Comparison of ENCODE assay signal across 26 mouse cellular contexts in genomic region chr12:76718384-76718783, GRCm38 (mm10). TPM values are rescaled to one million over a fixed set of nuclear protein-coding genes. Genes with fewer than 3 reads are reported as not detected.
DNase-seq lines count a peak whose midpoint lies in the region; ATAC-seq and TF ChIP-seq lines count a peak whose summit lies in the region.
"Had no signal": no experiment of that assay in that cellular context is flagged by ENCODE, and none has a peak within 500 bp of the region (broad histone marks: within the 10 kb centered on the region; RNA-seq: fewer than 3 reads in every experiment).

No protein-coding gene starts in this region.

- TF ChIP-seq EP300 in MEL (IDR thresholded peaks at IDR 0.05; ENCODE audit: low read depth in 1 of 2, low read length in 2 of 2) = no peak

- peak; percentile 3; the same call in 1 of the 2 replicates for TF ChIP-seq RAD21 in MEL (IDR thresholded peaks at IDR 0.05; ENCODE audit: low read depth, low read length)

- DNase-seq in cerebellum, adult 9-10 months = peak; percentile 1
- no peak for DNase-seq in cerebellum, postnatal 4 days (ENCODE audit: low spot score in 2 of 2)
- DNase-seq in MEL (ENCODE audit: low read depth, low spot score) (peak; percentile 56), MN1 (ENCODE audit: low spot score) (no peak)
- no peak for DNase-seq in liver, embryonic 13.5 days
- DNase-seq in lung, postnatal 25 days (ENCODE audit: low spot score) = no peak
- DNase-seq: adrenal gland, adult 8-10 months; adrenal gland, postnatal 25 days; cerebellum, adult 9-11 months; cerebellum, postnatal 25 days; embryo, embryonic 11 days; forebrain, postnatal 0 days; gastrocnemius, adult 2 months; gastrocnemius, postnatal 14 days; heart, adult 11 months; heart, postnatal 10 days; heart, postnatal 36 days had no signal

- TF ChIP-seq CTCF in MEL (IDR thresholded peaks at IDR 0.05 in 2 of 3, conservative IDR thresholded peaks at IDR 0.05 in 1 of 3; ENCODE audit: control insufficient read depth in 1 of 3, insufficient read depth in 1 of 3, low read depth in 2 of 3, low read length in 3 of 3, poor library complexity in 1 of 3, severe bottlenecking in 1 of 3) = peak in 1 of 3 experiments; percentile 21; a peak in 1 of 6 replicates

- no peak overlapping the region for H3K4me2 ChIP-seq in liver, embryonic 13.5 days
- H3K4me2 ChIP-seq: embryonic facial prominence, embryonic 13.5 days; heart, embryonic 12.5 days; heart, embryonic 15.5 days; hindbrain, embryonic 13.5 days; intestine, embryonic 15.5 days had no signal

- no peak for TF ChIP-seq POLR2A in MEL (IDR thresholded peaks at IDR 0.05; ENCODE audit: control insufficient read depth in 1 of 2, insufficient read depth in 1 of 2, low read depth in 1 of 2, low read length in 2 of 2, poor library complexity in 1 of 2)

- 69% methylated on average over 4 of the region's 4 CpGs for WGBS in liver, embryonic 13.5 days (ENCODE audit: insufficient replicate concordance)

- H3K9me3 ChIP-seq in MEL (replicated peaks; ENCODE audit: insufficient read depth, low read length) = no peaks in the 10 kb centered on the region
- H3K9me3 ChIP-seq in liver, embryonic 13.5 days (replicated peaks) = no peaks in the 10 kb centered on the region
- H3K9me3 ChIP-seq: embryonic facial prominence, embryonic 10.5 days; embryonic facial prominence, embryonic 13.5 days; heart, embryonic 12.5 days; heart, embryonic 15.5 days; hindbrain, embryonic 10.5 days; hindbrain, embryonic 13.5 days; intestine, embryonic 15.5 days had no signal

- no peaks in the 10 kb centered on the region for H3K27me3 ChIP-seq in MEL (ENCODE audit: control insufficient read depth in 1 of 2, insufficient read depth in 2 of 2, low read length in 2 of 2)
- peaks cover 7% of the 10 kb centered on the region for H3K27me3 ChIP-seq in liver, embryonic 13.5 days
- H3K27me3 ChIP-seq: intestine, embryonic 15.5 days had no signal

- peak; percentile 74 for ATAC-seq in liver, embryonic 13.5 days (ENCODE audit: low read depth)
- ATAC-seq: forebrain, embryonic 14.5 days; forebrain, postnatal 0 days; hindbrain, embryonic 16.5 days; intestine, embryonic 15.5 days had no signal

- no peak overlapping the region for H3K9ac ChIP-seq in MEL (ENCODE audit: control insufficient read depth, low read depth, low read length, poor library complexity, severe bottlenecking)
- H3K9ac ChIP-seq in liver, embryonic 13.5 days = no peak overlapping the region
- H3K9ac ChIP-seq: embryonic facial prominence, embryonic 13.5 days; forebrain, postnatal 0 days; heart, embryonic 12.5 days; heart, embryonic 15.5 days; hindbrain, embryonic 13.5 days; intestine, embryonic 15.5 days had no signal

- H3K4me3 ChIP-seq in MEL (ENCODE audit: control insufficient read depth in 1 of 2, insufficient read depth in 1 of 2, low read depth in 2 of 2, low read length in 2 of 2) = no peak overlapping the region
- no peak overlapping the region for H3K4me3 ChIP-seq in liver, embryonic 13.5 days (replicated peaks)
- H3K4me3 ChIP-seq: embryonic facial prominence, embryonic 10.5 days; embryonic facial prominence, embryonic 13.5 days; gastrocnemius, adult 2 months; heart, embryonic 12.5 days; heart, embryonic 15.5 days; hindbrain, embryonic 10.5 days; hindbrain, embryonic 13.5 days; intestine, embryonic 15.5 days had no signal

- peaks cover 0 to 3% of the 10 kb centered on the region in 2 experiments; a peak in 1 of 4 replicates for H3K4me1 ChIP-seq in MEL (ENCODE audit: control insufficient read depth in 1 of 2, insufficient read depth in 2 of 2, low read length in 2 of 2)
- peaks cover 22% of the 10 kb centered on the region for H3K4me1 ChIP-seq in liver, embryonic 13.5 days (replicated peaks)
- H3K4me1 ChIP-seq: embryonic facial prominence, embryonic 10.5 days; embryonic facial prominence, embryonic 13.5 days; hindbrain, embryonic 10.5 days; hindbrain, embryonic 13.5 days; intestine, embryonic 15.5 days had no signal

- H3K36me3 ChIP-seq in MEL (ENCODE audit: control insufficient read depth in 1 of 2, insufficient read depth in 2 of 2, low read length in 2 of 2) = no peaks in the 10 kb centered on the region
- no peaks in the 10 kb centered on the region for H3K36me3 ChIP-seq in liver, embryonic 13.5 days
- H3K36me3 ChIP-seq: embryonic facial prominence, embryonic 10.5 days; embryonic facial prominence, embryonic 13.5 days; heart, embryonic 12.5 days; heart, embryonic 15.5 days; hindbrain, embryonic 10.5 days; hindbrain, embryonic 13.5 days; intestine, embryonic 15.5 days had no signal

- H3K27ac ChIP-seq in MEL (ENCODE audit: control insufficient read depth, low read depth, low read length) = no peak overlapping the region
- H3K27ac ChIP-seq in liver, embryonic 13.5 days = no peak overlapping the region
- H3K27ac ChIP-seq: embryonic facial prominence, embryonic 10.5 days; embryonic facial prominence, embryonic 13.5 days; heart, embryonic 15.5 days; hindbrain, embryonic 10.5 days; hindbrain, embryonic 13.5 days; intestine, embryonic 15.5 days had no signal

- H3K79me2 ChIP-seq in MEL (ENCODE audit: control insufficient read depth, insufficient read depth, low read length, poor library complexity) = no peaks in the 10 kb centered on the region

TF ChIP-seq in MEL, 35 proteins besides CTCF, POLR2A, EP300 and RAD21:
- peak; percentile 95 for TF ChIP-seq TBP (IDR thresholded peaks at IDR 0.05; ENCODE audit: low read depth, low read length)
- no peak for TF ChIP-seq BHLHE40 (IDR thresholded peaks at IDR 0.05; ENCODE audit: borderline replicate concordance, low read depth, low read length)

RNA-seq across cellular contexts. Expression of gene Sptb, which starts 8.0 kb away (rescaled TPM):
- total RNA-seq in MEL (2012; rRNA removed) = 34.4 and 35.4 TPM in 2 replicates
- polyA plus RNA-seq in MEL (2012; ENCODE audit: insufficient read depth in 1 of 2, insufficient read length in 2 of 2, low read depth in 1 of 2, low replicate concordance in 2 of 2, missing spikeins in 1 of 2) = 10 to 100 TPM; 17.9 to 85.1 TPM
- polyA plus RNA-seq in liver, embryonic 13.5 days (2015; fragmentation: Nextera tagmentation; extraction: Ambion mirVana) = 39.7 and 53.3 TPM in 2 replicates

RNA-seq across cellular contexts. Expression of gene Churc1, which starts 47.0 kb away (rescaled TPM):
- total RNA-seq in MEL (2012; rRNA removed) = 180 and 186 TPM in 2 replicates
- polyA plus RNA-seq in MEL (2012; ENCODE audit: insufficient read depth in 1 of 2, insufficient read length in 2 of 2, low read depth in 1 of 2, low replicate concordance in 2 of 2, missing spikeins in 1 of 2) = 10 to 100 TPM in 1 of 2 experiments, not detected in 1; 74.9 TPM
- polyA plus RNA-seq in liver, embryonic 13.5 days (2015; fragmentation: Nextera tagmentation; extraction: Ambion mirVana) = 91.5 and 100 TPM in 2 replicates

RNA-seq across cellular contexts. Expression of gene Fntb, which starts 47.0 kb away (rescaled TPM):
- 9.6 and 11.7 TPM in 2 replicates for total RNA-seq in MEL (2012; rRNA removed)
- 10 to 100 TPM in 1 of 2 experiments, not detected in 1; 28.5 TPM for polyA plus RNA-seq in MEL (2012; ENCODE audit: insufficient read depth in 1 of 2, insufficient read length in 2 of 2, low read depth in 1 of 2, low replicate concordance in 2 of 2, missing spikeins in 1 of 2)
- 22.2 and 24.9 TPM in 2 replicates for polyA plus RNA-seq in liver, embryonic 13.5 days (2015; fragmentation: Nextera tagmentation; extraction: Ambion mirVana)

Comparison
In these comparisons a context has a peak if more than half of its experiments do, and no peak if none do; other contexts are left out.
1. DNase-seq: peak in cerebellum, adult 9-10 months (single experiment) and MEL (single experiment); none in cerebellum, postnatal 4 days (0 of 2), liver, embryonic 13.5 days (single experiment), MN1 (single experiment) and lung, postnatal 25 days (single experiment).